Mouse (Mus musculus): ENCODE data around the gene Atg16l1.

GRCm38 (mm10) chr1:87769263-87769662 is 13.6 kb downstream of the Atg16l1 start:
- TF ChIP-seq CTCF (conservative IDR thresholded peaks at IDR 0.05; ENCODE audit: low read length), result no peak
- TF ChIP-seq POU5F1 (IDR thresholded peaks at IDR 0.05; ENCODE audit: borderline replicate concordance, low read length), result no peak

Measured in E14TG2a.4 (cell line).